Mouse (Mus musculus): ENCODE results near the gene Igf2bp2. TPM values are rescaled to one million over a fixed set of nuclear protein-coding genes. Genes with fewer than 3 reads are reported as not detected.

Gene Igf2bp2
- total and polyA plus RNA-seq, 3 experiments = 0.43 to 1.5 (median 0.51) TPM

DNA sequence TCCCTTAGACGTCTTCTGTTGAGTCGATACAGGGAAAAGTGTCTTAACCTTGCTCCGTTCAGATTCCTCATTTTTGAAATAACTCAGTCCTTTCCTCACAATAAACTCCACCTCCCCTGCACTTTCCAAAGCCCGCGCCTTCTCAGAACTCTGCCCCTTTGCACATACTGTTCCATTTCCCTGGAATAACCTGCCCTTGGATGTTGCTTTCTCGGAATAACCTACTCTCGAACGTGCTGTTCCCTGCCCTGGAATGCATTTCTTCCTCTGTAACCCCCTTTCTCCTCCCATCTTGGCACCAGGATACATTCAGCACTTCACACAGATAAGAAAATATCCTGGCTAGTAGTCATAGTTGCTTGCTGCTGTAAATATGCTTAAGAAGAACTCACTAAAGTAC lies 5.6 kb upstream of the Igf2bp2 start:
- no peaks in the 10 kb centered on the region for H3K27me3 ChIP-seq (replicated peaks)
- H3K4me1 ChIP-seq (ENCODE audit: control insufficient read depth in 1 of 2, insufficient read depth in 2 of 2) = 0 out of 4 replicates have a peak, but pooled peaks cover 0 to 2% of the 10 kb centered on the region in 2 experiments
- no peak overlapping the region for H3K4me3 ChIP-seq (replicated peaks in 1 of 3; ENCODE audit: low read depth in 2 of 3, low read length in 2 of 3, poor library complexity in 1 of 3)
- no peaks in the 10 kb centered on the region for H3K79me2 ChIP-seq (replicated peaks; ENCODE audit: control insufficient read depth, extremely low read depth, insufficient read depth, poor library complexity, severe bottlenecking)
- peaks cover 2% of the 10 kb centered on the region for H3K9me3 ChIP-seq (replicated peaks; ENCODE audit: low read length)
- H3K9ac ChIP-seq (ENCODE audit: insufficient read depth, low read depth) = no peak overlapping the region
- H3K4me2 ChIP-seq (ENCODE audit: insufficient read depth, low read depth, poor library complexity, severe bottlenecking) = no peak overlapping the region
- DNase-seq (ENCODE audit: extremely low read depth) = no peak
- TF ChIP-seq JUND (conservative IDR thresholded peaks at IDR 0.05; ENCODE audit: low read depth, low read length) (no peak), BHLHE40 (IDR thresholded peaks at IDR 0.05; ENCODE audit: low read depth, low read length) (no peak), EP300 (IDR thresholded peaks at IDR 0.05; ENCODE audit: low read length) (no peak), ZNF384 (IDR thresholded peaks at IDR 0.05; ENCODE audit: low read depth, low read length) (no peak), MAX (IDR thresholded peaks at IDR 0.05; ENCODE audit: low read length) (no peak), PAX5 (IDR thresholded peaks at IDR 0.05; ENCODE audit: low read length) (no peak), CHD2 (IDR thresholded peaks at IDR 0.05; ENCODE audit: low read length) (no peak), TCF12 (IDR thresholded peaks at IDR 0.05; ENCODE audit: low read depth, low read length) (no peak), NELFE (IDR thresholded peaks at IDR 0.05; ENCODE audit: low read depth, low read length) (no peak), NRF1 (IDR thresholded peaks at IDR 0.05; ENCODE audit: low read depth, low read length) (no peak)
- dilution Hi-C loops (cut with MboI; ENCODE audit: extremely low pct_ligation_motif_present, extremely low pct_unique_long_range_greater_than_20kb, low sequenced_read_pairs) = no loop called here
- in situ Hi-C loops (cut with MboI; ENCODE audit: low pct_ligation_motif_present, low pct_unique_long_range_greater_than_20kb, low sequenced_read_pairs) = no loop called here
- H3K36me3 ChIP-seq (replicated peaks in 1 of 2; ENCODE audit: control insufficient read depth in 1 of 2, insufficient read depth in 1 of 2, low read length in 1 of 2) = no peaks in the 10 kb centered on the region
- no peak overlapping the region for H3K27ac ChIP-seq (ENCODE audit: insufficient read depth, low read depth)

DNA sequence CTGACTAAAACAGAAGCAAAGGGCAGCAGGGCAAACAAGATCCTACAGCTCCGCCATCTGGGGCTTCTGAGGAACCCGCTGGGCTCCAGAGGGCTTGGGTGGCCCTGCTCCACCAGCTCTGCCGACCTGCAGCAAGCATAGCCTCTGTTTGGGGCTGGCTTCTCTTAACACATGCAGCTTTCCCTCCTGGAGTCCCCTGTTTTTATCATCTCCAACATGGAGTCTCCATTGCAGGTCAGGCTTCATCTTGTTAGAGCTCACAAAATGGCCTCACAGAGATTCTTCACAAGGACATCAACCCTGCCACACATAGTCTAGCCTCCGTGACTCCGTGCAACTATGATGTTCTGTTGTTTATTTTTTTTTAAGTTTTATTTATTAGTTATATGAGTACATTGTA lies 2.5 kb upstream of the Igf2bp2 start:
- TF ChIP-seq POLR2AphosphoS2 (IDR thresholded peaks at IDR 0.05; ENCODE audit: low read depth, low read length) (no peak), JUND (conservative IDR thresholded peaks at IDR 0.05; ENCODE audit: low read depth, low read length) (no peak), MAZ (IDR thresholded peaks at IDR 0.05; ENCODE audit: low read depth, low read length) (no peak), GABPA (IDR thresholded peaks at IDR 0.05; ENCODE audit: insufficient replicate concordance, low read depth, low read length) (no peak), ZKSCAN1 (IDR thresholded peaks at IDR 0.05; ENCODE audit: borderline replicate concordance, low read depth, low read length) (no peak), ETS1 (conservative IDR thresholded peaks at IDR 0.05; ENCODE audit: low read depth, low read length) (no peak), POLR2A (IDR thresholded peaks at IDR 0.05; ENCODE audit: low read depth, low read length) (no peak), ZC3H11A (IDR thresholded peaks at IDR 0.05; ENCODE audit: low read depth, low read length) (no peak), SIN3A (IDR thresholded peaks at IDR 0.05; ENCODE audit: low read length) (no peak), HCFC1 (IDR thresholded peaks at IDR 0.05; ENCODE audit: low read depth, low read length) (no peak), EP300 (IDR thresholded peaks at IDR 0.05; ENCODE audit: low read length) (no peak), USF1 (IDR thresholded peaks at IDR 0.05; ENCODE audit: low read depth, low read length) (no peak), BHLHE40 (IDR thresholded peaks at IDR 0.05; ENCODE audit: low read depth, low read length) (no peak), NRF1 (IDR thresholded peaks at IDR 0.05; ENCODE audit: low read depth, low read length) (no peak), MAFK (IDR thresholded peaks at IDR 0.05; ENCODE audit: insufficient replicate concordance, low read length) (no peak)
- Histone ChIP-seq H3K4me2 (ENCODE audit: insufficient read depth, low read depth, poor library complexity, severe bottlenecking) (no peak overlapping the region), H3K9me3 (replicated peaks; ENCODE audit: low read length) (peaks cover 24% of the 10 kb centered on the region), H3K4me3 (replicated peaks in 1 of 3; ENCODE audit: low read depth in 2 of 3, low read length in 2 of 3, poor library complexity in 1 of 3) (no peak overlapping the region), H3K27me3 (replicated peaks) (no peaks in the 10 kb centered on the region), H3K79me2 (replicated peaks; ENCODE audit: control insufficient read depth, extremely low read depth, insufficient read depth, poor library complexity, severe bottlenecking) (no peaks in the 10 kb centered on the region), H3K9ac (ENCODE audit: insufficient read depth, low read depth) (no peak overlapping the region), H3K27ac (ENCODE audit: insufficient read depth, low read depth) (no peak overlapping the region), H3K36me3 (replicated peaks in 1 of 2; ENCODE audit: control insufficient read depth in 1 of 2, insufficient read depth in 1 of 2, low read length in 1 of 2) (no peaks in the 10 kb centered on the region), H3K4me1 (ENCODE audit: control insufficient read depth in 1 of 2, insufficient read depth in 2 of 2) (no peaks in the 10 kb centered on the region)
- in situ Hi-C loops (cut with MboI; ENCODE audit: low pct_ligation_motif_present, low pct_unique_long_range_greater_than_20kb, low sequenced_read_pairs) = no loop called here
- dilution Hi-C loops (cut with MboI; ENCODE audit: extremely low pct_ligation_motif_present, extremely low pct_unique_long_range_greater_than_20kb, low sequenced_read_pairs) = no loop called here
- DNase-seq (ENCODE audit: extremely low read depth) = no peak

Measured in CH12.LX (cell line).